Mouse (Mus musculus) heart, postnatal 36 days (tissue): ENCODE results near the gene Ank. TPM values are rescaled to one million over a fixed set of nuclear protein-coding genes. Genes with fewer than 3 reads are reported as not detected.
"Not testable (repeated sequence)": the region's sequence is repeated elsewhere in the genome, so short reads cannot be mapped to it uniquely, and the experiment has no call there.

Experiments used
- DNase-seq, 2 experiments: peaks; one replicate each; pipeline ENCODE4 v3.0.0; 2021 to 2022
- intact Hi-C: fragments of 180-260 bp; cut with DNase I; formaldehyde crosslinking; loops from one replicate; pipeline ENCODE4 v1.15.1; 2025
- total RNA-seq, 2 experiments: library from RNA; stranded (reverse); gene quantifications; 2 replicates each; pipeline ENCODE4 v1.2.3; 2021

Gene Ank
- 100 to 1,000 TPM; 188 to 201 TPM for total RNA-seq

GRCm38 (mm10) chr15:27466131-27467080 lies at the start of gene Ank:
TSS of gene Ank (plus strand) at chr15:27466677.
- DNase-seq, result peak; percentile 90 to 92
- intact Hi-C loops, result loop anchor here (2.0 to 10.0 kb wide), 6 partner anchors 36 to 166 kb away; partner anchors contain the start of gene Otulin

GRCm38 (mm10) chr15:27418566-27419331 lies 47.7 kb upstream of the Ank start:
- DNase-seq, result no peak
- intact Hi-C loops, result no loop called here

GRCm38 (mm10) chr15:27421531-27421930 lies 44.9 kb upstream of the Ank start:
- DNase-seq, result no peak
- intact Hi-C loops, result no loop called here

- intact Hi-C loops, result no loop called here
- DNase-seq, result no peak
Observed at GRCm38 (mm10) chr15:27427581-27427980, 38.9 kb upstream of the Ank start.

- intact Hi-C loops, result no loop called here
- no peak for DNase-seq
Observed at GRCm38 (mm10) chr15:27430241-27430640, 36.2 kb upstream of the Ank start.

GRCm38 (mm10) chr15:27432851-27433615 lies 33.4 kb upstream of the Ank start:
- no peak for DNase-seq
- intact Hi-C loops, result no loop called here

- no peak for DNase-seq
- intact Hi-C loops, result no loop called here
Observed at GRCm38 (mm10) chr15:27435409-27435808, 31.1 kb upstream of the Ank start.

GRCm38 (mm10) chr15:27436194-27436593 lies 30.3 kb upstream of the Ank start:
- DNase-seq, result no peak
- intact Hi-C loops, result no loop called here

GRCm38 (mm10) chr15:27441053-27441452 lies 25.4 kb upstream of the Ank start:
- intact Hi-C loops, result no loop called here
- DNase-seq, result no peak

GRCm38 (mm10) chr15:27441529-27441928 lies 24.9 kb upstream of the Ank start:
- no peak for DNase-seq
- intact Hi-C loops, result no loop called here

- no peak for DNase-seq
Observed at GRCm38 (mm10) chr15:27441951-27442350, 24.5 kb upstream of the Ank start.

GRCm38 (mm10) chr15:27444772-27445347 lies 21.6 kb upstream of the Ank start:
- no peak for DNase-seq
- intact Hi-C loops, result no loop called here

More at GRCm38 (mm10) chr15:27441951-27442350, 24.5 kb upstream of the Ank start:
- intact Hi-C loops, result no loop called here

- no peak for DNase-seq
- intact Hi-C loops, result no loop called here
Observed at GRCm38 (mm10) chr15:27450689-27451088, 15.8 kb upstream of the Ank start.

GRCm38 (mm10) chr15:27451760-27452159 lies 14.7 kb upstream of the Ank start:
- no peak for DNase-seq
- intact Hi-C loops, result no loop called here

- DNase-seq, result no peak
- intact Hi-C loops, result no loop called here
Observed at GRCm38 (mm10) chr15:27452496-27452895, 14.0 kb upstream of the Ank start.

GRCm38 (mm10) chr15:27457001-27457400 lies 9.5 kb upstream of the Ank start:
- DNase-seq, result no peak
- intact Hi-C loops, result no loop called here

- intact Hi-C loops, result loop anchor here (10.0 kb wide), 1 partner anchor 155 kb away; no protein-coding TSS in a partner anchor
Observed at GRCm38 (mm10) chr15:27459781-27460180, 6.7 kb upstream of the Ank start.

GRCm38 (mm10) chr15:27461336-27462245 lies 4.9 kb upstream of the Ank start:
- DNase-seq, result no peak
- intact Hi-C loops, result loop anchor here (10.0 kb wide), 1 partner anchor 153 kb away; no protein-coding TSS in a partner anchor

More at GRCm38 (mm10) chr15:27459781-27460180, 6.7 kb upstream of the Ank start:
- not testable (repeated sequence) for DNase-seq

- DNase-seq, result no peak
- intact Hi-C loops, result loop anchor here (2.0 to 10.0 kb wide), 2 partner anchors 137 to 151 kb away; no protein-coding TSS in a partner anchor
Observed at GRCm38 (mm10) chr15:27463876-27464275, 2.6 kb upstream of the Ank start.
